Mouse (Mus musculus) gastrocnemius, postnatal 4 days (tissue): ENCODE data around the gene Pou3f1. TPM values are rescaled to one million over a fixed set of nuclear protein-coding genes. Genes with fewer than 3 reads are reported as not detected.

Source experiments
- DNase-seq, 2 experiments: peaks; one replicate each; pipeline ENCODE4 v3.0.0; 2021 to 2022; ENCODE audit warnings: low spot score in 2 of 2, mixed read lengths in 2 of 2
- total RNA-seq, 2 experiments: library from RNA; stranded (reverse); gene quantifications; 2 replicates each; pipeline ENCODE4 v1.2.3; 2021

Gene Pou3f1
- total RNA-seq, 2 experiments from 2014 or later, result 4.2 to 4.4 TPM

- DNase-seq, result peak; percentile 87 to 94
Measured at GRCm38 (mm10) chr4:124708518-124709477, 52.2 kb downstream of the Pou3f1 start.

GRCm38 (mm10) chr4:124709961-124710446 is 53.4 kb downstream of the Pou3f1 start:
- DNase-seq, result peak in 1 of 2 experiments; percentile 54

Other genes starting within 250 kb of the Pou3f1 start
- not detected for gene 3100002H09Rik, start 46.0 kb upstream of the Pou3f1 start, total RNA-seq
- 10 to 100 TPM; 32.1 to 39.2 TPM for gene Utp11, start 36.8 kb downstream of the Pou3f1 start, total RNA-seq
- gene Fhl3, start 43.9 kb downstream of the Pou3f1 start, total RNA-seq, result 10 to 100 TPM; 73.0 to 81.8 TPM
- 10 to 100 TPM; 38.0 to 46.9 TPM for gene Sf3a3, start 58.0 kb downstream of the Pou3f1 start, total RNA-seq
- gene Inpp5b, start 85.0 kb downstream of the Pou3f1 start, total RNA-seq, result 10 to 100 TPM; 15.6 to 17.7 TPM
- gene Mtf1, start 145.3 kb downstream of the Pou3f1 start, total RNA-seq, result 10 to 100 TPM; 15.1 to 15.5 TPM
- 10 to 100 TPM; 15.9 to 20.7 TPM for gene Yrdc, start 193.9 kb downstream of the Pou3f1 start, total RNA-seq
- gene 1110065P20Rik, start 194.4 kb downstream of the Pou3f1 start, total RNA-seq, result 10 to 100 TPM; 47.5 to 49.5 TPM
- gene Maneal, start 205.4 kb downstream of the Pou3f1 start, total RNA-seq, result under 1 TPM; 0.34 to 0.47 TPM
- not detected for gene Epha10, start 224.1 kb downstream of the Pou3f1 start, total RNA-seq